Mouse (Mus musculus) left cerebral cortex, adult 11 months (tissue): ENCODE results near the gene Gstk1.

Source experiments
- DNase-seq: peaks from one replicate; pipeline ENCODE4 v3.0.0; 2022; ENCODE audit warnings: low spot score

Gene Gstk1

GRCm38 (mm10) chr6:42265391-42266330 lies 19.9 kb downstream of the Gstk1 start:
- no peak for DNase-seq

DNA sequence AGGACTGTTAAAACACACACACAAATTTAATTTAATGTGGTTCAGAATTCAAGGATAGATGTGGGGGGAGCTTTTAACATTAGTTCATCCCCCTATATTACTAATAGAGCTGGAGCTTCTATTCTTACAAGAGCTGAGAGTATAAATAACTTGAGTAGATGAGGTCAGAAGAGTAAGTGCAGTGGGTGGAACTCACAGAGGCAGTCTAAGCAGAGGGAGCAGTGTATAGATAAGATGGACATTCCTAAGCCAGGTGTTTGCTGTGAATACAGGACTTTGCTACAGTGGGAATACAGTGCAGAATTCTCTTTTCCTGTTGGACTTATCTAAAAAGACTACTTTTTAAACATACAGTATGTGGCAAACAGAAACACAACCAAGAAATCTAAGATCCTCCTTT lies 25.1 kb downstream of the Gstk1 start:
- DNase-seq, result no peak

- DNase-seq, result no peak
Observed at GRCm38 (mm10) chr6:42276151-42276550, 30.4 kb downstream of the Gstk1 start.

- DNase-seq, result no peak
Observed at GRCm38 (mm10) chr6:42282865-42283528, 37.3 kb downstream of the Gstk1 start.

- DNase-seq, result no peak
Observed at GRCm38 (mm10) chr6:42286448-42286847, 40.7 kb downstream of the Gstk1 start, which contains the start of gene Clcn1. TSS of gene Clcn1 (plus strand) at chr6:42286685.

GRCm38 (mm10) chr6:42287562-42287961 lies 41.8 kb downstream of the Gstk1 start:
- DNase-seq, result no peak

GRCm38 (mm10) chr6:42293327-42293726 lies 47.6 kb downstream of the Gstk1 start:
- no peak for DNase-seq

- DNase-seq, result no peak
Observed at GRCm38 (mm10) chr6:42295549-42296094, 49.9 kb downstream of the Gstk1 start.

DNA sequence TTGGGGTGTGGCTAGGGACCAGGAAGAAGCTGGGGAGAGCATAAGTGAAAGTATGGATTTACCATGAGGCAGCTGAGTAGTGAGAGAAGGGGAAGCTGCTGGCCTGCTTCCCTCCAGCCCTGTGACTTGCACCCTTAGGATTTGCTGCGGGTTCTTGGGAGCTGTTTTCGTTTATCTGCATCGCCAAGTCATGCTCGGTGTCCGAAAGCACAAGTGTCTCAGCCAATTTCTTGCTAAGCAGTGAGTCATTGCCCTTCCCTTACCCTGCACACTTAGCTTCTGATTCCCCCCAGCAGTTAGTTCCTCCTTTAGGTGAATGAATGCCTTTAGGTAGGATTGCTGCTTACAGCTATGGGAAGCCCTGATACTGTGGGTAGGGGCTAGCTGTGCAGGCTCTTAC lies 53.6 kb downstream of the Gstk1 start:
- DNase-seq, result no peak
